Mouse (Mus musculus) cerebellum, adult 2 months (tissue): ENCODE data around the gene Spx. TPM values are rescaled to one million over a fixed set of nuclear protein-coding genes. Genes with fewer than 3 reads are reported as not detected.

ENCODE experiments used
- DNase-seq, 2 experiments: peaks; one replicate each; pipeline ENCODE4 v3.0.0; 2021
- H3K27ac ChIP-seq: fragments of 200-500 bp; 2 replicates; pipeline ENCODE4 v1.5.1; 2012; ENCODE audit warnings: low read length, control low read depth, inconsistent platforms; ENCODE audit not compliant: insufficient read depth
- H3K27me3 ChIP-seq: fragments of 200-500 bp; 2 replicates; pipeline ENCODE4 v1.6.1; 2012; ENCODE audit warnings: inconsistent platforms, mild to moderate bottlenecking, low read length, moderate library complexity; ENCODE audit not compliant: control insufficient read depth, insufficient read depth
- H3K4me1 ChIP-seq: fragments of 200-500 bp; 2 replicates; pipeline ENCODE4 v1.6.1; 2011; ENCODE audit warnings: low read length; ENCODE audit not compliant: control insufficient read depth, insufficient read depth
- H3K4me3 ChIP-seq: fragments of 200-500 bp; replicated peaks from 2 replicates; pipeline ENCODE3; 2011; ENCODE audit warnings: mild to moderate bottlenecking, low read depth, low read length, control low read depth; ENCODE audit not compliant: insufficient read depth
- CTCF ChIP-seq: fragments of 200-500 bp; IDR thresholded peaks from 2 replicates; pipeline ENCODE4 v1.5.1; 2011; ENCODE audit warnings: low read depth, mild to moderate bottlenecking, control low read depth, low read length, moderate library complexity, borderline replicate concordance; ENCODE audit not compliant: insufficient read depth
- POLR2A ChIP-seq: fragments of 200-500 bp; IDR thresholded peaks from 2 replicates; pipeline ENCODE4 v1.6.1; 2011; ENCODE audit warnings: low read length, control low read depth, borderline replicate concordance; ENCODE audit not compliant: insufficient read depth
- WGBS: fragments of 180-500 bp; shearing (Covaris S2); methylation state at CpG from one replicate; pipeline ENCODE4 v1.1.7; 2018; 5-methylcytosine and 5-hydroxymethylcytosine counted together
- polyA plus RNA-seq: library from polyadenylated mRNA; depleted of rRNA; stranded (reverse); fragments of >200 nt; gene quantifications from 2 replicates; pipeline ENCODE4 v1.2.3, GENCODE M21; 2012

Spx gene
- polyA plus RNA-seq, 1 experiment: 8.8 TPM

DNA sequence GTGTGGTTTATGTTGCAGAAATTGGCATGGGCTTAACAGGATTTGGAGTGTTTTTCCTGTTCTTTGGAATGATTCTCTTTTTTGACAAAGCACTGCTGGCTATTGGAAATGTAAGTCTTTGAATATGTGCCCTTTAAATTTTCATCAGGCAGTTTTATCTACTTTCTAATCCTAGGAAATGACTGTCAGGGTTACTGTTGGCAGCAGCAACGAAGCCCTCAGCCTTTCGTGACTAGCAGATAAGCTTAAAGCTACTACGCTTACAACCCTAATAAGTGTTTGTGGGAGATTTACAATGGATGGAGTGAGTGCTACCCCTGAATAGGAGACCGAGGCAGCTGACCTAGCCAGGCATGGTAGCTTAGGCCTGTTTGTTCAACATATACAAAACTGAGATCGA, 20.9 kb upstream of the Spx start:
- no peak for DNase-seq
- Histone ChIP-seq H3K27ac (no peak overlapping the region), H3K27me3 (no peaks in the 10 kb centered on the region), H3K4me3 (no peak overlapping the region), H3K4me1 (peaks cover 7% of the 10 kb centered on the region)
- TF ChIP-seq CTCF: no peak
- no peak for TF ChIP-seq POLR2A
- 91% methylated on average over 5 of the region's 5 CpGs for WGBS

DNA sequence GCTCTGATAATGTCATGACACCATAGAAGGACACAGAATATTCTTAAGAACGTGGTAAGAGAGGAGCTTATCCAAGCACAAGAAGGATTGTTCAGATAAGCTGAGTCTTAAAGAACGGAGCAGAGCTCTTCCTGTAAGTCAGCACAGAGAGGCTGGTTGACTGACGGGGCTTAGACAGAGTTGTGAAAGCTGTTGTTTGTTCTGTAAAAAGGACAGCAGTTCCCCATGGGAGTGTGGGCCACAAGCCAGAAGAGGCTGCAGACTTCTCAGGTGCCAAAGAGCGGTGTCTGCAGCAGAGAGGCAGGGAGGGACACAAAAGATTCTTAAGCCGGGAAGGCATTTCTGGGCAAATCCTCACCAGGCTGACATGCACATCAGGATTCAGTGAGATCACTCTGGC, 18.6 kb upstream of the Spx start:
- TF ChIP-seq POLR2A: no peak
- no peak for TF ChIP-seq CTCF
- 33% methylated on average over 5 of the region's 5 CpGs for WGBS
- Histone ChIP-seq H3K27ac (no peak overlapping the region), H3K4me3 (no peak overlapping the region), H3K27me3 (no peaks in the 10 kb centered on the region), H3K4me1 (peaks cover 5% of the 10 kb centered on the region)
- DNase-seq: peak; percentile 29 to 35

DNA sequence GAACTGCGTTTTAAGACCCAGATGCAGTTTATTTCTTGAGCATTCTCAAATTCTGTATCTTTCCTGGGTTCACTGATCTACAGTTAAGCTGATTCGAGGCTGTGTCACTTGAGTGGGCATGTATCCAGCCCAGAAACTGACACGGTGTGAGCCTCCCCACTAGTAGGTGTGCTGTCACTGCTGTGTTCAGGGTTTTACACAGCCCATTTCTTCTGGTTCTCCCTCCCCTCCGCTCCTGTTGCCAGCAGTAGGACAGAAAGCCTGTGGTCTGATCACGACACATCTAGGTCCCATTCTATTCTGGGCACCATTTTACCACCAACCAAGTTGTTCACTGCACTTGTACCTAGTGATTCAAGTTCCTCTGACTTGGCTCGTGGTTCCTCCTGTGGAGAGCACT, 17.5 kb upstream of the Spx start:
- H3K4me3 ChIP-seq: no peak overlapping the region
- H3K27ac ChIP-seq: no peak overlapping the region
- no peaks in the 10 kb centered on the region for H3K27me3 ChIP-seq
- H3K4me1 ChIP-seq: peaks cover 5% of the 10 kb centered on the region
- WGBS: 70% methylated on average over 6 of the region's 6 CpGs
- TF ChIP-seq CTCF (no peak), POLR2A (no peak)
- DNase-seq: no peak

DNA sequence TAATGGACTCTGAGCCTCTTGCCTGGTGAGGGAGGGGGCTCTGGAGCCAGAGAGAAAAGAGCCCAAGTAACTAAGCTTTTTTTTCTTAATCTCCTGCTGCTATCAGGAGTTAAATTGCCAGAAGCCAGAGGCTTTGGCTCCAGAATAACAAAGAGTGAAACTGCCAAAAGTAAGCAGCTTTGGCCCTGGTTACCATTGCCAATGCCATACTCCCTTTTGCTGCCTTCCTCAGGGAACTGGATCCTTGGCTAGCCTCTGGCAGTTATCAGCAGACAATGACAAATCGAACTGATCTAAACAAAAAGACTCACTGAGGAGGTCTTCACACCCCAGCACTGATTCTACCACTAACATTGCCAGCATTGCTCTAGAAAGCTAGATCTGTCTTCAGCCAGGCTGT, 2.1 kb upstream of the Spx start:
- Histone ChIP-seq H3K4me1 (no peaks in the 10 kb centered on the region), H3K4me3 (no peak overlapping the region), H3K27ac (no peak overlapping the region), H3K27me3 (peaks cover 2% of the 10 kb centered on the region; the same call in 1 of the 2 replicates)
- TF ChIP-seq CTCF: no peak
- TF ChIP-seq POLR2A: no peak
- 5% methylated on average over 1 of the region's 1 CpGs for whole genome bisulfite sequencing
- DNase-seq: no peak

DNA sequence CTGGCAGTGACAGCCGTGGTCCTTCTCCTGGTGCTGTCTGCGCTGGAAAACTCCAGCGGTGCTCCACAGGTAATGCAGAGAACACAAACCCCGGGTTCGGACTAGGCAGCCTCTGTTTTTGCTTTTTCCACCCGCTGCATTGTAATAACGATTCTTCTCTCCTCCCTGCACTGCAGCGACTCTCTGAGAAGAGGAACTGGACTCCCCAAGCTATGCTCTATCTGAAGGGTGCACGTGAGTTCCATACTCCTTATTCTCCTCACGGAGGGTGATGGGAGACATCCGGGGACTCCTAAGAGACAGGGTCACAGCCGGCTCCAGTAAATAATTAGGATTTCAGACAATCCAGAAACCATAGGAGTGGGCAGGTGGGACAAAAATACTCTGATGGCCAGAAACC, 604 bp downstream of the Spx start:
- no peak overlapping the region for H3K27ac ChIP-seq
- H3K4me3 ChIP-seq: no peak overlapping the region
- no peaks in the 10 kb centered on the region for H3K4me1 ChIP-seq
- H3K27me3 ChIP-seq: peaks cover 2% of the 10 kb centered on the region; the same call in 1 of the 2 replicates
- 37% methylated on average over 12 of the region's 12 CpGs for WGBS
- no peak for DNase-seq
- TF ChIP-seq POLR2A: no peak

DNA sequence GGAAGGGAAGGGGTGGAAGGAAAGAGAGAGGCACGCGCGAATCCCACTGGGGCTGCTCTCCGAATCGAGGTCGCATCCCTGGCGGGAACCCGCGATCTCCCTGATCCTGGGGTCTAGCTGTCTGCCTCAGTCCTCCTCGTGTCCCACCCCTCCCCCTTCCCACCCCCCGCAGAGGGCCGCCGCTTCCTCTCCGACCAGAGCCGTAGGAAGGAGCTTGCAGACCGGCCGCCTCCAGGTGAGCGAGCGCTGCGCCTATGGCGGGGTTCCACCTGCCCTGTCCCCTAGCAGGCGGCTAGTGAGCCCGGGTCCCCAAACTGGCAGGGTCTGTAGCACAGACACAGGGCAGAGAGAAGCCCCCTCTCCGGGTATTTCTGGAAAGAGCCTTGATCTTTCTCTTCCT, 1.4 kb downstream of the Spx start:
- TF ChIP-seq POLR2A (no peak), CTCF (no peak)
- Histone ChIP-seq H3K27me3 (peaks cover 2% of the 10 kb centered on the region; the same call in 1 of the 2 replicates), H3K27ac (no peak overlapping the region), H3K4me1 (no peaks in the 10 kb centered on the region), H3K4me3 (no peak overlapping the region)
- DNase-seq: no peak
- 3% methylated on average over 24 of the region's 24 CpGs for WGBS

DNA sequence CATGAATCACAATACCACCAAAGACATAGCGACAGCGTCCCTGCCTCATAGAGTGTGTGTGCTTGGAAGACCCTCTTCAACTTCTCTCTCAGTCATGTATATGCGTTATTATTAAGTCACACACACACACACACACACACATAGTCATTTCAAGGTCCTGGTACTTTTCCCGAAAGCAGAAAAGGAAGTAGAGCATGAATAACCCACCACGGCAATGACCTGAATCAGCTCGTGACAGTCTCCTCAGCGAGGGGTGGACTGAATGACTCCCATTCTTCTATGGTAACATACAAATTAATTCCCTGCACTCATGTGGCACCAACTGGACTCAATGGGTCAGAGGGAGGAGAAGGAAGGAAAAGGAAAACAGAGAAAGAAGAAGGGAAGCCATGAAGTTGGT, 11.7 kb downstream of the Spx start:
- 50% methylated on average over 7 of the region's 7 CpGs for WGBS
- no peak for DNase-seq

DNA sequence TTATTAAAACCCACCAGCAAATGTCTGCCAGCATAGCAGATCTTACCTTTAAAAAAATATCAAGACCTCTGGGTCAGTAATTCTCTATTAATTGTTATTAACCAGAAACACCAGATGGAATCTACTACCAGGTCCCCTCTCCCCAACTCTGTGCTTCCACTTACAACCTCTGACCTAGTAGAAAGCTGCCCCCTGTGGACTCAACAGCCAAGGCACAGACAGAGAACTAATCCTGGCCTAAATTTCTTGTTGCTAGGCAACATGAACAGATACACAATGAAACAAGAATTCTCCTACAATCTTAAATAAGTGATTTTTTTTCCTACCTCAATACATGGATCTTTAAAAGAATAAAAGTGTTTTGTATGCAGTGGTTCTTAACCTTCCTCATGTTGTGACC, 15.8 kb downstream of the Spx start:
- no peaks in the 10 kb centered on the region for H3K4me1 ChIP-seq
- DNase-seq: no peak
- no peak for TF ChIP-seq CTCF
- no peak for TF ChIP-seq POLR2A
- H3K4me3 ChIP-seq: no peak overlapping the region
- no peak overlapping the region for H3K27ac ChIP-seq
- no peaks in the 10 kb centered on the region for H3K27me3 ChIP-seq

More for the DNA sequence above, 11.7 kb downstream of the Spx start:
- TF ChIP-seq POLR2A (no peak), CTCF (no peak)
- Histone ChIP-seq H3K4me1 (no peaks in the 10 kb centered on the region), H3K4me3 (no peak overlapping the region), H3K27ac (no peak overlapping the region), H3K27me3 (no peaks in the 10 kb centered on the region)
